Mouse (Mus musculus) lung, postnatal 0 days (tissue): Measurements from ENCODE around the gene Tm9sf4. TPM values are rescaled to one million over a fixed set of nuclear protein-coding genes. Genes with fewer than 3 reads are reported as not detected.

Source experiments
- ATAC-seq: fragments of 200-750 bp; cut with Nextera tagmentation; 2 replicates; pipeline ENCODE4 v1.8.0; 2017; ENCODE audit warnings: moderate library complexity
- DNase-seq: peaks from one replicate; pipeline ENCODE4 v3.0.0-alpha.2; 2016; ENCODE audit warnings: low spot score
- H3K27ac ChIP-seq: fragments of 300-500 bp; sonication (generic); 2 replicates; pipeline ENCODE4 v1.5.1; 2014; ENCODE audit warnings: antibody characterized with exemption, mild to moderate bottlenecking, low read length, mixed read lengths
- H3K27me3 ChIP-seq: fragments of 300-500 bp; sonication (generic); replicated peaks from 2 replicates; pipeline ENCODE4 v1.6.1; 2014; ENCODE audit warnings: low read length, mixed read lengths; ENCODE audit not compliant: insufficient read depth
- H3K36me3 ChIP-seq: fragments of 300-500 bp; sonication (generic); 2 replicates; pipeline ENCODE4 v1.6.1; 2014; ENCODE audit warnings: low read length, mixed read lengths; ENCODE audit not compliant: insufficient read depth
- H3K4me1 ChIP-seq: fragments of 300-500 bp; sonication (generic); 2 replicates; pipeline ENCODE4 v1.6.1; 2014; ENCODE audit warnings: antibody characterized with exemption, low read depth, low read length, mixed read lengths; ENCODE audit not compliant: insufficient read depth
- H3K4me2 ChIP-seq: fragments of 300-500 bp; sonication (generic); replicated peaks from 2 replicates; pipeline ENCODE4 v1.6.1; 2014; ENCODE audit warnings: low read depth, mild to moderate bottlenecking, low read length, moderate library complexity, mixed read lengths
- H3K4me3 ChIP-seq: fragments of 300-500 bp; sonication (generic); 2 replicates; pipeline ENCODE4 v1.5.1; 2014; ENCODE audit warnings: low read depth, low read length
- H3K9ac ChIP-seq: fragments of 300-500 bp; sonication (generic); replicated peaks from 2 replicates; pipeline ENCODE4 v1.6.1; 2014; ENCODE audit warnings: low read depth, mild to moderate bottlenecking
- H3K9me3 ChIP-seq: fragments of 300-500 bp; sonication (generic); 2 replicates; pipeline ENCODE4 v1.6.1; 2016; ENCODE audit warnings: low read length, mixed read lengths
- CTCF ChIP-seq: IDR thresholded peaks from 2 replicates; pipeline ENCODE4 v1.5.1; 2016; ENCODE audit warnings: antibody characterized with exemption, mild to moderate bottlenecking
- EP300 ChIP-seq: IDR thresholded peaks from 2 replicates; pipeline ENCODE4 v1.6.1; 2016; ENCODE audit warnings: antibody characterized with exemption, mild to moderate bottlenecking, control low read depth
- WGBS: fragments of 180-500 bp; shearing (Covaris S2); extraction: QIAGEN DNeasy Blood & Tissue Kit; methylation state at CpG from one replicate; pipeline ENCODE4 v1.1.7; 2014; 5-methylcytosine and 5-hydroxymethylcytosine counted together
- polyA plus RNA-seq: library from polyadenylated mRNA; unstranded; fragments of >200 nt; fragmentation: Nextera tagmentation; extraction: Ambion mirVana; gene quantifications from 2 replicates; pipeline ENCODE4 v1.2.1, GENCODE M21; 2015

The Tm9sf4 gene
- polyA plus RNA-seq, 1 experiment from 2014 or later, result 39.7 TPM

DNA sequence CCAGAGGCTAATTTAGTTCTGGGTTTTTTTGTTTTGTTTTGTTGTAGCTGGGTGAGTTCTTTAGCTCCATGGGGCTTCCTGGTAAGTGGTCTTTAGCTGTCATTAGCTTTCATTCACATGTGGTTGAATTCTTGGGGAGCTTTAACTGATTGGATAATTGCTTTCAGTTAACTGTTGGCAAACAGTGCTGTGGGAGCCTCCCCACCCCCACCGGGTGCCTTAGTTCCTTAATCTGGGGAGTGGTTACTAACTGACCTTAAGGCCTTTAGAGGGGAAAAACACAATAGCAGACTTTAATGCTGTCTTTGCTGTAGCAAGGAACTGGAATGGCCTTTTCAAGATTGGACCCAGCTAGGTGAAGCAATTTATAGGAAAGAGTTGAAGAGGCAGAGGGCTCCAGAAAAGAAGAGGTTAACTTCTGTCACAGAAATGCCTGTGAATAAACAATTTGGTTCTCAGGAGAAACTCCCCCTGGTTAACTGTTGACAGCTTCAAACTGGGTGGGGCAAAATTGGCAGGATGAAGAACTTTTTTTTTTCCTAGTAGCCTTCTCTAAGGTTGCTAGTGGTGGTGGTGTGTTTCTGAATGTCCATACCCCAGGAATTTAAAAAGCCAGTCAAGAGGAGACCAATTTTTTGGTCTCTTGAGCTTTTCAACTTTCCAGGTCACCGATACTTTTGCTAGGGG is 7.2 kb downstream of the Tm9sf4 start:
- DNase-seq (peak; percentile 51), ATAC-seq (0 out of 2 replicates have a peak, but pooled peaks have one; percentile 40)
- peak overlapping the region; percentile 52; the same call in 1 of the 2 replicates for H3K27ac ChIP-seq
- H3K4me1 ChIP-seq, result no peaks in the 10 kb centered on the region; the same call in 1 of the 2 replicates
- H3K4me2 ChIP-seq, result no peak overlapping the region
- H3K9me3 ChIP-seq, result no peaks in the 10 kb centered on the region
- no peak for TF ChIP-seq EP300
- TF ChIP-seq CTCF, result no peak
- WGBS, result 31% methylated on average over 2 of the region's 2 CpGs
- H3K36me3 ChIP-seq, result no peaks in the 10 kb centered on the region; the same call in 1 of the 2 replicates
- H3K9ac ChIP-seq, result no peak overlapping the region
- H3K4me3 ChIP-seq, result no peak overlapping the region
- no peaks in the 10 kb centered on the region for H3K27me3 ChIP-seq

DNA sequence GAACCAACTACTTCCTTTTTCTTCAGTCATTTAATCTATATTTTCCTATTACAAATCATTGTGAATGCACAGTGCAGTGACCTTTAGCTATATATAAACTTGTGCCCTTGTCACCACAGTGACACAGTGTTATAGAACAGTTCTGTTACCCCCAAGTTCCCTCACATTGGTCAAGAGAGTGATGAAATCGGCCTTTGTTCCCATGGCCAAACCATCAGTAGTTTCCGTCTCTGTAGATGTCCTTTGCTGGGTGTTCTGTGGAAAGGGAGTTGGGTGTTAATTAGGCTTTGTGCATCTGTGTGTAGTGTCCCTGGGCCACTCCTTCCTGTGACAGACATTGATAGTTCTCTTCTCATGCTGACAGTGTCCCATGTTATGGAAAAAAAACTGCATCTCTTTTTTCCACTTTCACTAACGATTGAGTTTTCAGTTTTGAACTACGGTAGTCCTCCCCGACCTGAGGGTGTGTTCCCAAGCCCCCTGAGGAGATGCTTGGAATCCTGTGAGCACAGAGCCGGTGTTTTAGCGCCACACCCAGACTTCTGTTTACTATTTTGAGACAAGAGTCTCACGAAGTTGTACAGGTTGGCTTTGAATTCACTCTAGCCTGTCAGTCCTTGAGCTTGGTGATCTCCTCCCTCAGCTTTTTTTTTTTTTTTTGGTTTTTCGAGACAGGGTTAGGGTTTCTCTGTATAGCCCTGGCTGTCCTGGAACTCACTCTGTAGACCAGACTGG is 9.6 kb downstream of the Tm9sf4 start:
- DNase-seq (peak; percentile 41), ATAC-seq (peak; percentile 55)
- Histone ChIP-seq H3K27me3 (no peaks in the 10 kb centered on the region), H3K4me2 (no peak overlapping the region), H3K9me3 (no peaks in the 10 kb centered on the region), H3K4me1 (no peaks in the 10 kb centered on the region; the same call in 1 of the 2 replicates), H3K36me3 (no peaks in the 10 kb centered on the region), H3K9ac (no peak overlapping the region), H3K27ac (no peak overlapping the region), H3K4me3 (no peak overlapping the region)
- TF ChIP-seq EP300 (no peak), CTCF (no peak)
- 79% methylated on average over 9 of the region's 9 CpGs for WGBS

GRCm38 (mm10) chr2:153171966-153172365 is 10.9 kb downstream of the Tm9sf4 start:
- no peaks in the 10 kb centered on the region for H3K27me3 ChIP-seq
- no peaks in the 10 kb centered on the region for H3K9me3 ChIP-seq
- WGBS, result 81% methylated on average over 5 of the region's 5 CpGs
- ATAC-seq, result no peak
- H3K4me1 ChIP-seq, result no peaks in the 10 kb centered on the region; the same call in 1 of the 2 replicates
- H3K4me2 ChIP-seq, result no peak overlapping the region
- no peak overlapping the region for H3K27ac ChIP-seq
- TF ChIP-seq CTCF (no peak), EP300 (no peak)
- H3K9ac ChIP-seq, result no peak overlapping the region
- no peaks in the 10 kb centered on the region for H3K36me3 ChIP-seq
- no peak overlapping the region for H3K4me3 ChIP-seq
- no peak for DNase-seq

DNA sequence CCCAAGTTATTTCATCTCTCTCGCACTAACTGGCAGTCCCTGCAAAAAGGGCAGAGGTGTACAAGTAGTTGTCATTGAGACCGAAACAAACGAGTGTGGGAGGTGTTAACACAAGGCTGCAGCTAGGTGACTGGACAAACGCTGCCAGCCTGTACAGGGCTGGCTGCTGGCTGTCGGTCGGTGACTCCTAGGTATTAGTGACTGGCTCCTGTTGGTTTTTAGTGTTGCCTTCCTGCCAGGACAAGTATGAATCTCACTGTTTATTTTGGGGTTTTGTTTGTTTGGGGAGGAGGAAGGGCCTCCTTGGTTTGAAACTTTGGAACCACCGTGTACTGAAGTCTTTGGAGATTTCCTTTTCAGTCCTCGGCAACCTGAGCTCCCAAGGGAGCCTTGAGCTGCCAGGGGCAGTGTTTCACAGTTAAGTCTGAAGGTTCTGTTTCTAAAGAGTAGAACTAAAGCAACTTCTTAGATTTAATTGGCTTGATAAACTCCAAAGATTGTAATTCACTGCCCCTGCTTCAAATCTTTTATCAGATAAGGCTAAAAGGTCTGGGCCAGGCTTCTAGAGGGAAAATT is 15.0 kb downstream of the Tm9sf4 start:
- Histone ChIP-seq H3K4me3 (no peak overlapping the region), H3K36me3 (no peaks in the 10 kb centered on the region), H3K9ac (no peak overlapping the region), H3K27me3 (no peaks in the 10 kb centered on the region), H3K9me3 (no peaks in the 10 kb centered on the region), H3K4me1 (no peaks in the 10 kb centered on the region), H3K27ac (no peak overlapping the region), H3K4me2 (no peak overlapping the region)
- TF ChIP-seq CTCF (no peak), EP300 (no peak)
- peak; percentile 23 for DNase-seq
- no peak for ATAC-seq
- 51% methylated on average over 8 of the region's 8 CpGs for WGBS

GRCm38 (mm10) chr2:153177188-153177587 is 16.1 kb downstream of the Tm9sf4 start:
- no peaks in the 10 kb centered on the region for H3K9me3 ChIP-seq
- TF ChIP-seq EP300 (no peak), CTCF (no peak)
- no peaks in the 10 kb centered on the region for H3K27me3 ChIP-seq
- no peak overlapping the region for H3K27ac ChIP-seq
- ATAC-seq (no peak), DNase-seq (no peak)
- peaks cover 7% of the 10 kb centered on the region; the same call in 1 of the 2 replicates for H3K36me3 ChIP-seq
- no peaks in the 10 kb centered on the region for H3K4me1 ChIP-seq
- 77% methylated on average over 3 of the region's 3 CpGs for WGBS
- H3K9ac ChIP-seq, result no peak overlapping the region
- no peak overlapping the region for H3K4me2 ChIP-seq
- H3K4me3 ChIP-seq, result no peak overlapping the region
